Mouse (Mus musculus): ENCODE measurements at regions not wholly inside any gene's neighbourhood (a gene's known extent, or its start where the extent isn't known, plus 50 kb on each side); places are given as distances from the start of the nearest gene placed in this dataset.

GRCm38 (mm10) chr9:66646226-66646625 lies 53.3 kb upstream of the Usp3 start:
- ATAC-seq (ENCODE audit: extremely low read depth, insufficient number of reproducible peaks, low FRiP score, poor library complexity, severe bottlenecking) (no peak), DNase-seq (ENCODE audit: low spot score) (peak; percentile 41)
- no peaks in the 10 kb centered on the region for H3K36me3 ChIP-seq (replicated peaks)
- no peak overlapping the region for H3K4me3 ChIP-seq (ENCODE audit: low read depth, low read length)
- H3K9me3 ChIP-seq (replicated peaks) = no peaks in the 10 kb centered on the region
- H3K4me1 ChIP-seq (ENCODE audit: insufficient read depth, low read depth, low read length) = no peaks in the 10 kb centered on the region
- peaks cover 16% of the 10 kb centered on the region for H3K27me3 ChIP-seq (ENCODE audit: insufficient read depth, low read length)
- TF ChIP-seq POLR2AphosphoS5 (IDR thresholded peaks at IDR 0.05; ENCODE audit: insufficient replicate concordance, low read depth, low read length) (no peak), CTCF (IDR thresholded peaks at IDR 0.05; ENCODE audit: low read depth, low read length) (peak; percentile 42; the same call in 1 of the 2 replicates)

GRCm38 (mm10) chr9:66651306-66651705 lies 58.4 kb upstream of the Usp3 start:
- no peak overlapping the region for H3K4me3 ChIP-seq (ENCODE audit: low read depth, low read length)
- ATAC-seq (ENCODE audit: extremely low read depth, insufficient number of reproducible peaks, low FRiP score, poor library complexity, severe bottlenecking) (no peak), DNase-seq (ENCODE audit: low spot score) (no peak)
- TF ChIP-seq POLR2AphosphoS5 (IDR thresholded peaks at IDR 0.05; ENCODE audit: insufficient replicate concordance, low read depth, low read length) = no peak
- no peak for TF ChIP-seq GATA1 (IDR thresholded peaks at IDR 0.05; ENCODE audit: borderline replicate concordance, low read length)
- TF ChIP-seq GATA2 (IDR thresholded peaks at IDR 0.05; ENCODE audit: borderline replicate concordance, low read depth, low read length) = no peak
- no peak for TF ChIP-seq CTCF (IDR thresholded peaks at IDR 0.05; ENCODE audit: low read depth, low read length)
- TF ChIP-seq TAL1 (conservative IDR thresholded peaks at IDR 0.05; ENCODE audit: low read depth, low read length) = no peak
- H3K4me1 ChIP-seq (ENCODE audit: insufficient read depth, low read depth, low read length) = no peaks in the 10 kb centered on the region
- H3K9me3 ChIP-seq (replicated peaks) = no peaks in the 10 kb centered on the region
- H3K36me3 ChIP-seq (replicated peaks) = no peaks in the 10 kb centered on the region
- peaks cover 10% of the 10 kb centered on the region for H3K27me3 ChIP-seq (ENCODE audit: insufficient read depth, low read length)

GRCm38 (mm10) chr9:66657116-66657758 lies 56.2 kb upstream of the Car12 start:
- ATAC-seq (ENCODE audit: extremely low read depth, insufficient number of reproducible peaks, low FRiP score, poor library complexity, severe bottlenecking) = no peak
- H3K27me3 ChIP-seq (ENCODE audit: insufficient read depth, low read length) = peaks cover 28% of the 10 kb centered on the region
- TF ChIP-seq GATA2 (IDR thresholded peaks at IDR 0.05; ENCODE audit: borderline replicate concordance, low read depth, low read length) (no peak), GATA1 (IDR thresholded peaks at IDR 0.05; ENCODE audit: borderline replicate concordance, low read length) (no peak), POLR2AphosphoS5 (IDR thresholded peaks at IDR 0.05; ENCODE audit: insufficient replicate concordance, low read depth, low read length) (no peak), CTCF (IDR thresholded peaks at IDR 0.05; ENCODE audit: low read depth, low read length) (no peak), TAL1 (conservative IDR thresholded peaks at IDR 0.05; ENCODE audit: low read depth, low read length) (no peak)
- no peaks in the 10 kb centered on the region for H3K36me3 ChIP-seq (replicated peaks)
- H3K9me3 ChIP-seq (replicated peaks) = no peaks in the 10 kb centered on the region
- H3K4me3 ChIP-seq (ENCODE audit: low read depth, low read length) = no peak overlapping the region
- no peak for DNase-seq (ENCODE audit: low spot score)
- no peaks in the 10 kb centered on the region for H3K4me1 ChIP-seq (ENCODE audit: insufficient read depth, low read depth, low read length)

DNA sequence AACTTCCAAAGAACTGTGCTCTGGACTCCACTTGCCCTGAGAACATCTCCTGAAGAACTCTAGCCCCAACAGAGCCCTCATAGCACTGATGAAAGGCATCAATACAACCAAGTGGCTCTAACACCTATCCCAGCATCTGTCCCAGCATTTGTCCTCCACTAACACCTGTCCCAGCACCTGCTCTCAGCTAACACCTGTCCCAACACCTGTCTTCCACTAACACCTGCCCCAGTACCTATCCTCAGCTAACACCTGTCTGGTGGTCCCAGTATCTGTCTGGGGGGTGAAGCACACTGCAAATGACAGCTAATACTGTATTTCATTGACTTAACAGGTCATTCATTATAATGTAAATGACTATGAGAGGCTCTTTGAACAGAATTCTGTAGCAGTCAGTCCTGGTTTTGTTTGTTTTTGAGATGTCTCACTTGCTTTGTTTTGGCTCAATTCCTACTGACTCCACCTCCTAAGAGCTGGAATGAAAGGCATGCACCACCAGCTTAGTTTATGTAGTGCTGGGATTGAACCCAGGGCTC lies 54.7 kb upstream of the Car12 start:
- ATAC-seq (ENCODE audit: extremely low read depth, insufficient number of reproducible peaks, low FRiP score, poor library complexity, severe bottlenecking) (no peak), DNase-seq (ENCODE audit: low spot score) (no peak)
- TF ChIP-seq TAL1 (conservative IDR thresholded peaks at IDR 0.05; ENCODE audit: low read depth, low read length) (no peak), CTCF (IDR thresholded peaks at IDR 0.05; ENCODE audit: low read depth, low read length) (no peak), GATA1 (IDR thresholded peaks at IDR 0.05; ENCODE audit: borderline replicate concordance, low read length) (no peak), POLR2AphosphoS5 (IDR thresholded peaks at IDR 0.05; ENCODE audit: insufficient replicate concordance, low read depth, low read length) (no peak), GATA2 (IDR thresholded peaks at IDR 0.05; ENCODE audit: borderline replicate concordance, low read depth, low read length) (no peak)
- no peaks in the 10 kb centered on the region for H3K36me3 ChIP-seq (replicated peaks)
- H3K4me3 ChIP-seq (ENCODE audit: low read depth, low read length) = no peak overlapping the region
- no peaks in the 10 kb centered on the region for H3K4me1 ChIP-seq (ENCODE audit: insufficient read depth, low read depth, low read length)
- no peaks in the 10 kb centered on the region for H3K9me3 ChIP-seq (replicated peaks)
- peaks cover 30% of the 10 kb centered on the region for H3K27me3 ChIP-seq (ENCODE audit: insufficient read depth, low read length)

- Histone ChIP-seq H3K4me1 (ENCODE audit: insufficient read depth, low read depth, low read length) (no peaks in the 10 kb centered on the region), H3K4me3 (ENCODE audit: low read depth, low read length) (no peak overlapping the region), H3K9me3 (replicated peaks) (no peaks in the 10 kb centered on the region; the same call in 1 of the 2 replicates), H3K36me3 (replicated peaks) (no peaks in the 10 kb centered on the region), H3K27me3 (ENCODE audit: insufficient read depth, low read length) (peaks cover 30% of the 10 kb centered on the region)
- no peak for ATAC-seq (ENCODE audit: extremely low read depth, insufficient number of reproducible peaks, low FRiP score, poor library complexity, severe bottlenecking)
- no peak for DNase-seq (ENCODE audit: low spot score)
- TF ChIP-seq GATA1 (IDR thresholded peaks at IDR 0.05; ENCODE audit: borderline replicate concordance, low read length) = no peak
- no peak for TF ChIP-seq GATA2 (IDR thresholded peaks at IDR 0.05; ENCODE audit: borderline replicate concordance, low read depth, low read length)
- TF ChIP-seq POLR2AphosphoS5 (IDR thresholded peaks at IDR 0.05; ENCODE audit: insufficient replicate concordance, low read depth, low read length) = no peak
- TF ChIP-seq TAL1 (conservative IDR thresholded peaks at IDR 0.05; ENCODE audit: low read depth, low read length) = no peak
- no peak for TF ChIP-seq CTCF (IDR thresholded peaks at IDR 0.05; ENCODE audit: low read depth, low read length)
These were observed 53.6 kb upstream of the Car12 start for GRCm38 (mm10) chr9:66659781-66660445.

- H3K4me1 ChIP-seq (ENCODE audit: insufficient read depth, low read depth, low read length) = no peaks in the 10 kb centered on the region
- TF ChIP-seq CTCF (IDR thresholded peaks at IDR 0.05; ENCODE audit: low read depth, low read length) (no peak), GATA2 (IDR thresholded peaks at IDR 0.05; ENCODE audit: borderline replicate concordance, low read depth, low read length) (no peak), GATA1 (IDR thresholded peaks at IDR 0.05; ENCODE audit: borderline replicate concordance, low read length) (no peak), POLR2AphosphoS5 (IDR thresholded peaks at IDR 0.05; ENCODE audit: insufficient replicate concordance, low read depth, low read length) (no peak), TAL1 (conservative IDR thresholded peaks at IDR 0.05; ENCODE audit: low read depth, low read length) (no peak)
- H3K36me3 ChIP-seq (replicated peaks) = no peaks in the 10 kb centered on the region
- peaks cover 36% of the 10 kb centered on the region for H3K27me3 ChIP-seq (ENCODE audit: insufficient read depth, low read length)
- H3K4me3 ChIP-seq (ENCODE audit: low read depth, low read length) = no peak overlapping the region
- ATAC-seq (ENCODE audit: extremely low read depth, insufficient number of reproducible peaks, low FRiP score, poor library complexity, severe bottlenecking) = no peak
- DNase-seq (ENCODE audit: low spot score) = no peak
- H3K9me3 ChIP-seq (replicated peaks) = no peaks in the 10 kb centered on the region; the same call in 1 of the 2 replicates
These were observed 51.9 kb upstream of the Car12 start for GRCm38 (mm10) chr9:66661596-66661995.
